Mouse (Mus musculus) lung, embryonic 15.5 days (tissue): ENCODE data around the gene Pdzd9. TPM values are rescaled to one million over a fixed set of nuclear protein-coding genes. Genes with fewer than 3 reads are reported as not detected.

Experiments
- ATAC-seq: fragments of 200-750 bp; cut with Nextera tagmentation; 2 replicates; pipeline ENCODE4 v1.8.0; 2017; ENCODE audit warnings: moderate number of reproducible peaks, borderline replicate concordance; ENCODE audit not compliant: low FRiP score, low TSS enrichment; ENCODE audit errors: extremely low read depth
- H3K27ac ChIP-seq: fragments of 300-500 bp; sonication (generic); 2 replicates; pipeline ENCODE4 v1.5.1; 2015; ENCODE audit warnings: moderate library complexity, mild to moderate bottlenecking, inconsistent platforms
- H3K27me3 ChIP-seq: fragments of 300-500 bp; sonication (generic); 2 replicates; pipeline ENCODE4 v1.6.1; 2015; ENCODE audit warnings: inconsistent platforms
- H3K36me3 ChIP-seq: fragments of 300-500 bp; sonication (generic); 2 replicates; pipeline ENCODE4 v1.6.1; 2015; ENCODE audit warnings: inconsistent platforms
- H3K4me1 ChIP-seq: fragments of 300-500 bp; sonication (generic); 2 replicates; pipeline ENCODE4 v1.6.1; 2015; ENCODE audit warnings: inconsistent platforms
- H3K4me2 ChIP-seq: fragments of 300-500 bp; sonication (generic); 2 replicates; pipeline ENCODE4 v1.6.1; 2015; ENCODE audit warnings: inconsistent platforms, mild to moderate bottlenecking, moderate library complexity
- H3K4me3 ChIP-seq: fragments of 300-500 bp; sonication (generic); 2 replicates; pipeline ENCODE4 v1.5.1; 2015; ENCODE audit warnings: mild to moderate bottlenecking, inconsistent platforms
- H3K9ac ChIP-seq: fragments of 300-500 bp; sonication (generic); 2 replicates; pipeline ENCODE4 v1.6.1; 2015; ENCODE audit warnings: inconsistent platforms
- H3K9me3 ChIP-seq: fragments of 300-500 bp; sonication (generic); 2 replicates; pipeline ENCODE4 v1.6.1; 2016; ENCODE audit warnings: inconsistent platforms
- WGBS: fragments of 180-500 bp; shearing (Covaris S2); methylation state at CpG from one replicate; pipeline ENCODE4 v1.1.7; 2015; 5-methylcytosine and 5-hydroxymethylcytosine counted together
- polyA plus RNA-seq: library from polyadenylated mRNA; unstranded; fragments of >200 nt; fragmentation: Nextera tagmentation; extraction: Ambion mirVana; gene quantifications from 2 replicates; pipeline ENCODE4 v1.2.1, GENCODE M21; 2015

Gene Pdzd9
- polyA plus RNA-seq, 1 experiment from 2014 or later = 0.31 TPM

GRCm38 (mm10) chr7:120635362-120635781 is 34.8 kb downstream of the Pdzd9 start:
- Histone ChIP-seq H3K4me2 (peak overlapping the region; percentile 78), H3K9ac (peak overlapping the region; percentile 92), H3K27ac (peak overlapping the region; percentile 93), H3K27me3 (no peaks in the 10 kb centered on the region), H3K4me1 (peaks cover 15% of the 10 kb centered on the region), H3K4me3 (peak overlapping the region; percentile 94), H3K36me3 (peaks cover 23% of the 10 kb centered on the region), H3K9me3 (no peaks in the 10 kb centered on the region)
- WGBS = under 1% methylated on average over 32 of the region's 32 CpGs
- ATAC-seq = peak; percentile 76; the same call in 1 of the 2 replicates

GRCm38 (mm10) chr7:120634711-120635361 is 35.3 kb downstream of the Pdzd9 start, which contains the start of gene Uqcrc2:
Gene Uqcrc2, plus strand, starts transcription at chr7:120635176.
- H3K36me3 ChIP-seq = peaks cover 19% of the 10 kb centered on the region
- no peaks in the 10 kb centered on the region for H3K9me3 ChIP-seq
- H3K4me1 ChIP-seq = peaks cover 15% of the 10 kb centered on the region
- peak within 1 kb of the TSS; percentile 78 for H3K4me2 ChIP-seq
- peak within 1 kb of the TSS; percentile 94 for H3K4me3 ChIP-seq
- no peaks in the 10 kb centered on the region for H3K27me3 ChIP-seq
- WGBS = under 1% methylated on average over 45 of the region's 45 CpGs
- ATAC-seq = peak; percentile 100
- peak within 1 kb of the TSS; percentile 93 for H3K27ac ChIP-seq
- H3K9ac ChIP-seq = peak within 1 kb of the TSS; percentile 92

- Histone ChIP-seq H3K27ac (peak overlapping the region; percentile 93), H3K4me2 (peak overlapping the region; percentile 78), H3K36me3 (peaks cover 13% of the 10 kb centered on the region), H3K9ac (peak overlapping the region; percentile 92), H3K9me3 (no peaks in the 10 kb centered on the region), H3K4me1 (peaks cover 15% of the 10 kb centered on the region), H3K4me3 (peak overlapping the region; percentile 94), H3K27me3 (no peaks in the 10 kb centered on the region)
- WGBS = 7% methylated on average over 9 of the region's 9 CpGs
- ATAC-seq = no peak
These were observed 35.8 kb downstream of the Pdzd9 start for GRCm38 (mm10) chr7:120634301-120634700.

GRCm38 (mm10) chr7:120632518-120632917 is 37.6 kb downstream of the Pdzd9 start:
- H3K4me3 ChIP-seq = no peak overlapping the region
- no peaks in the 10 kb centered on the region for H3K36me3 ChIP-seq
- no peaks in the 10 kb centered on the region for H3K9me3 ChIP-seq
- 69% methylated on average over 1 of the region's 1 CpGs for WGBS
- H3K9ac ChIP-seq = no peak overlapping the region
- no peak for ATAC-seq
- H3K27ac ChIP-seq = no peak overlapping the region
- H3K27me3 ChIP-seq = no peaks in the 10 kb centered on the region
- H3K4me2 ChIP-seq = no peak overlapping the region
- H3K4me1 ChIP-seq = peaks cover 15% of the 10 kb centered on the region

- no peak for ATAC-seq
- H3K4me2 ChIP-seq = no peak overlapping the region
These were observed 49.3 kb downstream of the Pdzd9 start for GRCm38 (mm10) chr7:120620841-120621240.

GRCm38 (mm10) chr7:120620075-120620771 is 49.9 kb downstream of the Pdzd9 start:
- H3K27ac ChIP-seq = no peak overlapping the region
- WGBS = 72% methylated on average over 8 of the region's 8 CpGs
- no peaks in the 10 kb centered on the region for H3K4me1 ChIP-seq
- no peak overlapping the region for H3K9ac ChIP-seq
- H3K4me3 ChIP-seq = no peak overlapping the region
- H3K27me3 ChIP-seq = no peaks in the 10 kb centered on the region
- H3K4me2 ChIP-seq = no peak overlapping the region
- H3K9me3 ChIP-seq = no peaks in the 10 kb centered on the region
- no peaks in the 10 kb centered on the region for H3K36me3 ChIP-seq
- ATAC-seq = no peak

More at GRCm38 (mm10) chr7:120620841-120621240, 49.3 kb downstream of the Pdzd9 start:
- no peak overlapping the region for H3K9ac ChIP-seq
- H3K4me3 ChIP-seq = no peak overlapping the region
- no peak overlapping the region for H3K27ac ChIP-seq
- WGBS = 87% methylated on average over 9 of the region's 9 CpGs
- no peaks in the 10 kb centered on the region for H3K4me1 ChIP-seq
- H3K9me3 ChIP-seq = no peaks in the 10 kb centered on the region
- H3K36me3 ChIP-seq = no peaks in the 10 kb centered on the region
- H3K27me3 ChIP-seq = no peaks in the 10 kb centered on the region

Other genes with a start within 250 kb of the Pdzd9 start
- gene Uqcrc2, start 35.2 kb downstream of the Pdzd9 start, polyA plus RNA-seq = 183 and 185 TPM in 2 replicates
- gene Mosmo, start 7.3 kb upstream of the Pdzd9 start, polyA plus RNA-seq = 13.1 and 14.6 TPM in 2 replicates
- gene Vwa3a, start 69.0 kb upstream of the Pdzd9 start, polyA plus RNA-seq = 1.1 and 1.3 TPM in 2 replicates
- not detected in 2 replicates for gene Gm5737, start 142.0 kb upstream of the Pdzd9 start, polyA plus RNA-seq
- 35.5 and 42.1 TPM in 2 replicates for gene Eef2k, start 172.5 kb upstream of the Pdzd9 start, polyA plus RNA-seq
- 33.3 and 34.0 TPM in 2 replicates for gene Polr3e, start 247.4 kb upstream of the Pdzd9 start, polyA plus RNA-seq